Mouse (Mus musculus): ENCODE measurements around the gene Slc26a3. TPM values are rescaled to one million over a fixed set of nuclear protein-coding genes. Genes with fewer than 3 reads are reported as not detected.
A peak's percentile ranks its signal among the peaks of the same experiment; 100 is the strongest.

The Slc26a3 gene
- polyA plus RNA-seq, 1 experiment from 2014 or later: 0.13 TPM

GRCm38 (mm10) chr12:31500196-31500595 is 109.5 kb downstream of the Slc26a3 start:
- H3K36me3 ChIP-seq (ENCODE audit: control insufficient read depth, insufficient read depth, low read length): no peaks in the 10 kb centered on the region
- peak overlapping the region; percentile 93 for H3K9ac ChIP-seq (ENCODE audit: low read length)
- peak overlapping the region; percentile 86 for H3K4me2 ChIP-seq (ENCODE audit: low read depth, low read length)
- WGBS: 3% methylated on average over 12 of the region's 12 CpGs
- no peak for ATAC-seq (ENCODE audit: low read depth)
- peak overlapping the region; percentile 95 for H3K4me3 ChIP-seq (ENCODE audit: low read length)
- H3K9me3 ChIP-seq (ENCODE audit: control insufficient read depth, low read length): no peaks in the 10 kb centered on the region
- H3K4me1 ChIP-seq (replicated peaks; ENCODE audit: control insufficient read depth, insufficient read depth, low read length): peaks cover 12% of the 10 kb centered on the region
- H3K27ac ChIP-seq (ENCODE audit: low read length): peak overlapping the region; percentile 10
- H3K27me3 ChIP-seq (ENCODE audit: control insufficient read depth, insufficient read depth, low read depth, low read length): no peaks in the 10 kb centered on the region

GRCm38 (mm10) chr12:31501266-31501665 is 110.6 kb downstream of the Slc26a3 start:
- 30% methylated on average over 4 of the region's 4 CpGs for WGBS
- peaks cover 12% of the 10 kb centered on the region for H3K4me1 ChIP-seq (replicated peaks; ENCODE audit: control insufficient read depth, insufficient read depth, low read length)
- no peak for ATAC-seq (ENCODE audit: low read depth)
- H3K9ac ChIP-seq (ENCODE audit: low read length): no peak overlapping the region
- no peaks in the 10 kb centered on the region for H3K36me3 ChIP-seq (ENCODE audit: control insufficient read depth, insufficient read depth, low read length)
- H3K27me3 ChIP-seq (ENCODE audit: control insufficient read depth, insufficient read depth, low read depth, low read length): no peaks in the 10 kb centered on the region
- no peak overlapping the region for H3K27ac ChIP-seq (ENCODE audit: low read length)
- no peak overlapping the region for H3K4me3 ChIP-seq (ENCODE audit: low read length)
- H3K4me2 ChIP-seq (ENCODE audit: low read depth, low read length): no peak overlapping the region
- no peaks in the 10 kb centered on the region for H3K9me3 ChIP-seq (ENCODE audit: control insufficient read depth, low read length)

GRCm38 (mm10) chr12:31503211-31503610 is 112.5 kb downstream of the Slc26a3 start:
- Histone ChIP-seq H3K27me3 (ENCODE audit: control insufficient read depth, insufficient read depth, low read depth, low read length) (no peaks in the 10 kb centered on the region), H3K4me2 (ENCODE audit: low read depth, low read length) (no peak overlapping the region), H3K4me3 (ENCODE audit: low read length) (no peak overlapping the region), H3K36me3 (ENCODE audit: control insufficient read depth, insufficient read depth, low read length) (no peaks in the 10 kb centered on the region), H3K9me3 (ENCODE audit: control insufficient read depth, low read length) (no peaks in the 10 kb centered on the region), H3K9ac (ENCODE audit: low read length) (no peak overlapping the region), H3K27ac (ENCODE audit: low read length) (no peak overlapping the region), H3K4me1 (replicated peaks; ENCODE audit: control insufficient read depth, insufficient read depth, low read length) (peaks cover 8% of the 10 kb centered on the region)
- ATAC-seq (ENCODE audit: low read depth): no peak

- H3K4me1 ChIP-seq (replicated peaks; ENCODE audit: control insufficient read depth, insufficient read depth, low read length): no peaks in the 10 kb centered on the region
- no peak for ATAC-seq (ENCODE audit: low read depth)
- H3K36me3 ChIP-seq (ENCODE audit: control insufficient read depth, insufficient read depth, low read length): no peaks in the 10 kb centered on the region
- H3K9me3 ChIP-seq (ENCODE audit: control insufficient read depth, low read length): no peaks in the 10 kb centered on the region
- no peak overlapping the region for H3K4me3 ChIP-seq (ENCODE audit: low read length)
- H3K4me2 ChIP-seq (ENCODE audit: low read depth, low read length): no peak overlapping the region
- WGBS: 36% methylated on average over 6 of the region's 6 CpGs
- H3K27me3 ChIP-seq (ENCODE audit: control insufficient read depth, insufficient read depth, low read depth, low read length): no peaks in the 10 kb centered on the region
- no peak overlapping the region for H3K9ac ChIP-seq (ENCODE audit: low read length)
- no peak overlapping the region for H3K27ac ChIP-seq (ENCODE audit: low read length)
These were observed 117.2 kb downstream of the Slc26a3 start for GRCm38 (mm10) chr12:31507718-31508364.

GRCm38 (mm10) chr12:31508496-31508895 is 117.8 kb downstream of the Slc26a3 start:
- H3K4me2 ChIP-seq (ENCODE audit: low read depth, low read length): no peak overlapping the region
- no peaks in the 10 kb centered on the region for H3K9me3 ChIP-seq (ENCODE audit: control insufficient read depth, low read length)
- WGBS: 75% methylated on average over 6 of the region's 6 CpGs
- no peaks in the 10 kb centered on the region for H3K4me1 ChIP-seq (replicated peaks; ENCODE audit: control insufficient read depth, insufficient read depth, low read length)
- no peak for ATAC-seq (ENCODE audit: low read depth)
- H3K36me3 ChIP-seq (ENCODE audit: control insufficient read depth, insufficient read depth, low read length): no peaks in the 10 kb centered on the region
- no peak overlapping the region for H3K9ac ChIP-seq (ENCODE audit: low read length)
- H3K27me3 ChIP-seq (ENCODE audit: control insufficient read depth, insufficient read depth, low read depth, low read length): no peaks in the 10 kb centered on the region
- H3K27ac ChIP-seq (ENCODE audit: low read length): no peak overlapping the region
- H3K4me3 ChIP-seq (ENCODE audit: low read length): no peak overlapping the region

- WGBS: 56% methylated on average over 5 of the region's 5 CpGs
- H3K36me3 ChIP-seq (ENCODE audit: control insufficient read depth, insufficient read depth, low read length): no peaks in the 10 kb centered on the region
- no peak for ATAC-seq (ENCODE audit: low read depth)
These were observed 120.5 kb downstream of the Slc26a3 start for GRCm38 (mm10) chr12:31511218-31511617.

GRCm38 (mm10) chr12:31512634-31513411 is 122.2 kb downstream of the Slc26a3 start:
- no peaks in the 10 kb centered on the region for H3K27me3 ChIP-seq (ENCODE audit: control insufficient read depth, insufficient read depth, low read depth, low read length)
- H3K36me3 ChIP-seq (ENCODE audit: control insufficient read depth, insufficient read depth, low read length): no peaks in the 10 kb centered on the region
- H3K4me1 ChIP-seq (replicated peaks; ENCODE audit: control insufficient read depth, insufficient read depth, low read length): no peaks in the 10 kb centered on the region
- no peak overlapping the region for H3K27ac ChIP-seq (ENCODE audit: low read length)
- H3K9ac ChIP-seq (ENCODE audit: low read length): no peak overlapping the region
- no peaks in the 10 kb centered on the region for H3K9me3 ChIP-seq (ENCODE audit: control insufficient read depth, low read length)
- H3K4me2 ChIP-seq (ENCODE audit: low read depth, low read length): no peak overlapping the region
- H3K4me3 ChIP-seq (ENCODE audit: low read length): no peak overlapping the region
- 81% methylated on average over 14 of the region's 14 CpGs for WGBS
- ATAC-seq (ENCODE audit: low read depth): no peak

More at GRCm38 (mm10) chr12:31511218-31511617, 120.5 kb downstream of the Slc26a3 start:
- Histone ChIP-seq H3K27me3 (ENCODE audit: control insufficient read depth, insufficient read depth, low read depth, low read length) (no peaks in the 10 kb centered on the region), H3K9me3 (ENCODE audit: control insufficient read depth, low read length) (no peaks in the 10 kb centered on the region), H3K27ac (ENCODE audit: low read length) (no peak overlapping the region), H3K4me2 (ENCODE audit: low read depth, low read length) (no peak overlapping the region), H3K4me3 (ENCODE audit: low read length) (no peak overlapping the region), H3K4me1 (replicated peaks; ENCODE audit: control insufficient read depth, insufficient read depth, low read length) (no peaks in the 10 kb centered on the region), H3K9ac (ENCODE audit: low read length) (no peak overlapping the region)

GRCm38 (mm10) chr12:31513724-31514503 is 123.2 kb downstream of the Slc26a3 start:
- WGBS: 64% methylated on average over 6 of the region's 6 CpGs

GRCm38 (mm10) chr12:31520119-31520518 is 129.4 kb downstream of the Slc26a3 start:
- WGBS: 48% methylated on average over 6 of the region's 6 CpGs
- Histone ChIP-seq H3K4me2 (ENCODE audit: low read depth, low read length) (no peak overlapping the region), H3K4me1 (replicated peaks; ENCODE audit: control insufficient read depth, insufficient read depth, low read length) (no peaks in the 10 kb centered on the region), H3K27me3 (ENCODE audit: control insufficient read depth, insufficient read depth, low read depth, low read length) (no peaks in the 10 kb centered on the region), H3K36me3 (ENCODE audit: control insufficient read depth, insufficient read depth, low read length) (no peaks in the 10 kb centered on the region), H3K9me3 (ENCODE audit: control insufficient read depth, low read length) (no peaks in the 10 kb centered on the region), H3K4me3 (ENCODE audit: low read length) (no peak overlapping the region), H3K27ac (ENCODE audit: low read length) (no peak overlapping the region), H3K9ac (ENCODE audit: low read length) (no peak overlapping the region)
- no peak for ATAC-seq (ENCODE audit: low read depth)

More at GRCm38 (mm10) chr12:31513724-31514503, 123.2 kb downstream of the Slc26a3 start:
- no peaks in the 10 kb centered on the region for H3K9me3 ChIP-seq (ENCODE audit: control insufficient read depth, low read length)
- H3K4me2 ChIP-seq (ENCODE audit: low read depth, low read length): no peak overlapping the region
- H3K9ac ChIP-seq (ENCODE audit: low read length): no peak overlapping the region
- ATAC-seq (ENCODE audit: low read depth): no peak
- H3K4me1 ChIP-seq (replicated peaks; ENCODE audit: control insufficient read depth, insufficient read depth, low read length): no peaks in the 10 kb centered on the region
- no peak overlapping the region for H3K27ac ChIP-seq (ENCODE audit: low read length)
- no peaks in the 10 kb centered on the region for H3K27me3 ChIP-seq (ENCODE audit: control insufficient read depth, insufficient read depth, low read depth, low read length)
- no peaks in the 10 kb centered on the region for H3K36me3 ChIP-seq (ENCODE audit: control insufficient read depth, insufficient read depth, low read length)
- no peak overlapping the region for H3K4me3 ChIP-seq (ENCODE audit: low read length)

Measured in lung, embryonic 16.5 days (tissue).